Mouse (Mus musculus): ENCODE measurements around the gene Dhx32.

DNA sequence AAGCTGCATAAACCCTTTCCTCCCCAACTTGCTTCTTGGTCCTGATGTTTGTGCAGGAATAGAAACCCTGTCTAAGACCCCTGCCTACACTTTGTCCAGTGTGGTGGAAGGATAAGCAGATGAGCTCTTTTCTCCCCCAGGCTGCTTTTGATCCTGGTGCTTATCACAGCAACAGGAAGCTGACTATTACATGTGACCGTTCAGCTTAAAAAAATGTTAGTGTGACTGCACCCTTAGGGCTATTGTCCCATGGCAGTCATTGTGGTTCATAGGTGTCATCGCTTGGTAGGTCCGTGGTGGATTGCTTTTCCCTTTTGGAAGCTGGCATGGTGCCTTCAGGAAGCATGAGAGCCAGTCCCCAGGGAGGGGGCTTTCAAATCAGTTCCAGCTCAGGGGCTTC, 5.6 kb upstream of the Dhx32 start:
- TF ChIP-seq CTCF (IDR thresholded peaks at IDR 0.05; ENCODE audit: borderline replicate concordance, insufficient read depth, low read depth, low read length): no peak
- TF ChIP-seq POLR2A (IDR thresholded peaks at IDR 0.05; ENCODE audit: borderline replicate concordance, insufficient read depth, low read length): no peak
